Comparison of ENCODE assay signal across 7 mouse cellular contexts in the genomic region with DNA sequence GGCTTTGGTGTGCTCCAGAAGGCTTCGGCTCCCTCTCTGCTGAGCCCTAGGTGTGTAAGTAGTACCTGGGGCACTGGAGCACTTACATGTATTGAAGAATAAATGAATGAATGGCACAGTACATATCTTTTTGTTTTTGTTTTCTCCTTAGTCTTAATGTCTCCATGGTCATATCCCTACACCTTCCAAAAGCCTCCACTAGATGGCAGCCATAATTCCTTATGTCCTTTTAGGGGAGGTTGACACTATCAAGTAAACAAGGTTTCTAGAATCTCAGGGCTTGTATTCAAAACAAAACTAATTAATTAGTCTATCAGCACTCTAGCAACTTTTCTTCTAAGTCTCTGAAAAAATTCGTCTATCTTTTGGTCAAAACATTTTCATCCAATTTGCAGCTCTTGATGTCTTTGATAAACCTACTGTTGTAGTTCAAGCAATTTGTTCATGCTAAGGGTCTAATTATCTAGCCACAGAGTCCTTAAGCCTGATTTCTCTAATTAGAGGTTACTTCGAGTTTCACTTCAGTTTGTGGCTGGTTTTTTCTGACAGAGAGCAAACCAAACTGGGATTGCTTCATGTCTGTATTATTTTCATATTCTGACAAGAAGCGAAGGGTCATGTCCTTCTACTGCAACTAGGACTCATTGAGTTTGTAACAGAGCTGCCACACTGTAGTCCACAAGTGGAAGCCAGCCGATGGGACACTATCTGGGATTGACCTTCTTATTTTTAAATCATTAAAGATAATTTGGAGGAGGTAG.
A peak's percentile ranks its signal among the peaks of the same experiment; 100 is the strongest.
DNase-seq lines count a peak whose midpoint lies in the region; ATAC-seq and TF ChIP-seq lines count a peak whose summit lies in the region.

No protein-coding gene starts in this region.

- no peak for ATAC-seq in liver, embryonic 12.5 days
- no peak for ATAC-seq in G1E (ENCODE audit: extremely low read depth, insufficient number of reproducible peaks, low FRiP score, poor library complexity, severe bottlenecking)

- no peak overlapping the region for H3K4me3 ChIP-seq in liver, adult 2 months (ENCODE audit: insufficient read depth, low read depth, low read length)
- H3K4me3 ChIP-seq in liver, embryonic 12.5 days, result no peak overlapping the region
- no peak overlapping the region for H3K4me3 ChIP-seq in G1E (ENCODE audit: low read depth, low read length)

- TF ChIP-seq POLR2A in liver, adult 2 months (IDR thresholded peaks at IDR 0.05; ENCODE audit: extremely low read depth, insufficient read depth, low read length), result no peak

- no peak; the same call in 1 of the 2 replicates for TF ChIP-seq CTCF in liver, adult 2 months (IDR thresholded peaks at IDR 0.05; ENCODE audit: low read depth, low read length)
- TF ChIP-seq CTCF in G1E (IDR thresholded peaks at IDR 0.05; ENCODE audit: low read depth, low read length), result no peak

- H3K9ac ChIP-seq in liver, adult 2 months (ENCODE audit: low read depth, low read length), result no peak overlapping the region
- H3K9ac ChIP-seq in liver, embryonic 12.5 days, result no peak overlapping the region

- no peaks in the 10 kb centered on the region for H3K36me3 ChIP-seq in liver, adult 2 months (ENCODE audit: control insufficient read depth, insufficient read depth, low read length)
- H3K36me3 ChIP-seq in liver, embryonic 12.5 days, result no peaks in the 10 kb centered on the region
- no peaks in the 10 kb centered on the region for H3K36me3 ChIP-seq in G1E (replicated peaks)

- no peaks in the 10 kb centered on the region for H3K27me3 ChIP-seq in liver, adult 2 months (ENCODE audit: control insufficient read depth, insufficient read depth, low read length)
- no peaks in the 10 kb centered on the region for H3K27me3 ChIP-seq in liver, embryonic 12.5 days (replicated peaks)
- no peaks in the 10 kb centered on the region for H3K27me3 ChIP-seq in G1E (ENCODE audit: insufficient read depth, low read length)

- no peaks in the 10 kb centered on the region for H3K9me3 ChIP-seq in liver, embryonic 12.5 days (replicated peaks)
- no peaks in the 10 kb centered on the region for H3K9me3 ChIP-seq in G1E (replicated peaks)

- no peak overlapping the region for H3K4me2 ChIP-seq in liver, embryonic 12.5 days

- no peaks in the 10 kb centered on the region for H3K79me2 ChIP-seq in liver, adult 2 months (ENCODE audit: control insufficient read depth, insufficient read depth, low read length)

- H3K27ac ChIP-seq in liver, adult 2 months (replicated peaks; ENCODE audit: insufficient read depth, low read depth, low read length), result no peak overlapping the region
- no peak overlapping the region for H3K27ac ChIP-seq in liver, embryonic 12.5 days

- no peaks in the 10 kb centered on the region; the same call in 1 of the 2 replicates for H3K4me1 ChIP-seq in liver, adult 2 months (ENCODE audit: control insufficient read depth, insufficient read depth, low read length)
- peaks cover 23% of the 10 kb centered on the region for H3K4me1 ChIP-seq in liver, embryonic 12.5 days
- H3K4me1 ChIP-seq in G1E (ENCODE audit: insufficient read depth, low read depth, low read length), result no peaks in the 10 kb centered on the region

- DNase-seq in liver, adult 2 months (ENCODE audit: extremely low read depth, low read depth, low spot score), result peak; percentile 54
- peak; percentile 4 for DNase-seq in G1E (ENCODE audit: low spot score)
- DNase-seq in adrenal gland, postnatal 36 days, result peak; percentile 22 to 55
- DNase-seq in forelimb bud, embryonic 11.5 days (ENCODE audit: low read depth, low spot score), result peak; percentile 30
- DNase-seq in kidney, postnatal 4 days, result peak; percentile 19 to 38
- peak; percentile 62 for DNase-seq in retina, postnatal 7 days (ENCODE audit: low read depth, low spot score)

- 55% methylated on average over 5 of the region's 5 CpGs for WGBS in liver, adult 2 months
- 53% methylated on average over 5 of the region's 5 CpGs for WGBS in liver, embryonic 12.5 days (ENCODE audit: insufficient replicate concordance)

Comparison
In these comparisons a context has a peak if more than half of its experiments do, and no peak if none do; other contexts are left out.
1. DNase-seq: peak in every context shown above with its lines; median percentile 62 in retina, postnatal 7 days; 54 in liver, adult 2 months; 38 in adrenal gland, postnatal 36 days; 30 in forelimb bud, embryonic 11.5 days; 28 in kidney, postnatal 4 days; 4 in G1E.